23 mouse cellular contexts compared by ENCODE assay signal in the genomic region with DNA sequence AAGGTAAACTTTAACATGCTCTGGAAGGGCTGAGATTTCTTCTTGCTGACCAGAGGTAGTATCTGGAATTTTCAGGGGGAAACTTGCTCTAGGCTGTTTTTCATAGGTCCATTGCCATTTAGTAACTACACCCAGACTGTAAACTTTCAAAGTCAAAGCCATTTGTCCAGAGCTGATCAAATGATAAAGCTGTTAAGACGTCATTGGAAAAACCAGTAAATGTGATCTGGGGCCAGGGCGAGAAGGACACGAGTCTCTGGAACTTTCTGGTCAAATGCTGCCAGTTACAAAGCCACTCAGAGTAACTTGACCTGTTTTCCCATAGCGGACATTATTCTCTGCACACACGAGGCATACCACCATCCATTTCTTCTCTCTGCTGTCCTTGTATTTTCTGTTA.
DNase-seq lines count a peak whose midpoint lies in the region; ATAC-seq and TF ChIP-seq lines count a peak whose summit lies in the region.
"Had no signal": no experiment of that assay in that cellular context is flagged by ENCODE, and none has a peak within 500 bp of the region (broad histone marks: within the 10 kb centered on the region; RNA-seq: fewer than 3 reads in every experiment).

No protein-coding gene starts in this region.

- TF ChIP-seq CTCF in kidney, adult 2 months (conservative IDR thresholded peaks at IDR 0.05; ENCODE audit: insufficient read depth, insufficient read length, low read depth, low read length): no peak
- TF ChIP-seq CTCF in stomach, postnatal 0 days (IDR thresholded peaks at IDR 0.05; ENCODE audit: low read depth): no peak

- TF ChIP-seq EP300 in stomach, postnatal 0 days (optimal IDR thresholded peaks at IDR 0.05): no peak

- H3K4me2 ChIP-seq in kidney, embryonic 15.5 days: no peak overlapping the region
- no peak overlapping the region for H3K4me2 ChIP-seq in stomach, postnatal 0 days (replicated peaks; ENCODE audit: low read depth)
- H3K4me2 ChIP-seq: embryonic facial prominence, embryonic 13.5 days; embryonic facial prominence, embryonic 15.5 days; forebrain, embryonic 12.5 days had no signal

- DNase-seq in kidney, adult 2 months: peak; percentile 68
- no peak for DNase-seq in kidney, adult 18-20 months
- DNase-seq in kidney, adult 9 months: peak; percentile 62
- peak; percentile 13 for DNase-seq in kidney, postnatal 14 days
- no peak for DNase-seq in stomach, postnatal 0 days (ENCODE audit: low spot score)
- DNase-seq in frontal cortex, postnatal 36 days (ENCODE audit: low spot score in 2 of 2): no peak
- DNase-seq: adrenal gland, adult 2 months; adrenal gland, postnatal 10 days; adrenal gland, postnatal 25 days; cerebellum, adult 11 months; cerebellum, adult 18-20 months; cerebellum, adult 8-10 months; cerebellum, adult 9-11 months; cerebellum, postnatal 14 days; cerebellum, postnatal 36 days; embryo, embryonic 11 days had no signal

- H3K4me1 ChIP-seq in kidney, adult 2 months (ENCODE audit: control insufficient read depth, insufficient read depth, low read length): peaks cover 2% of the 10 kb centered on the region; the same call in 1 of the 2 replicates
- no peaks in the 10 kb centered on the region for H3K4me1 ChIP-seq in kidney, embryonic 15.5 days
- no peaks in the 10 kb centered on the region for H3K4me1 ChIP-seq in stomach, postnatal 0 days (replicated peaks; ENCODE audit: control insufficient read depth, insufficient read depth)
- H3K4me1 ChIP-seq: embryonic facial prominence, embryonic 15.5 days had no signal

- no peak for TF ChIP-seq POLR2A in kidney, adult 2 months (IDR thresholded peaks at IDR 0.05; ENCODE audit: low read depth, low read length)

- H3K9me3 ChIP-seq in kidney, embryonic 15.5 days (replicated peaks): no peaks in the 10 kb centered on the region
- no peaks in the 10 kb centered on the region for H3K9me3 ChIP-seq in stomach, postnatal 0 days (ENCODE audit: control insufficient read depth, low read length)
- H3K9me3 ChIP-seq: embryonic facial prominence, embryonic 13.5 days; embryonic facial prominence, embryonic 15.5 days had no signal

- no peak overlapping the region for H3K4me3 ChIP-seq in kidney, adult 2 months (ENCODE audit: insufficient read depth, low read depth, low read length)
- no peak overlapping the region for H3K4me3 ChIP-seq in kidney, embryonic 15.5 days (replicated peaks)
- H3K4me3 ChIP-seq in stomach, postnatal 0 days (ENCODE audit: low read depth, low read length): no peak overlapping the region
- H3K4me3 ChIP-seq: embryonic facial prominence, embryonic 13.5 days; embryonic facial prominence, embryonic 15.5 days; erythroblast, embryonic 14.5 days; forebrain, embryonic 10.5 days; forebrain, embryonic 12.5 days had no signal

- no peak for ATAC-seq in kidney, embryonic 15.5 days (replicated peaks; ENCODE audit: low FRiP score)
- 0 out of 2 replicates have a peak, but pooled peaks have one; percentile 8 for ATAC-seq in stomach, postnatal 0 days (ENCODE audit: low FRiP score, low TSS enrichment)
- ATAC-seq: forebrain, embryonic 14.5 days had no signal

- H3K36me3 ChIP-seq in kidney, adult 2 months (ENCODE audit: control insufficient read depth, insufficient read depth, low read length): no peaks in the 10 kb centered on the region
- no peaks in the 10 kb centered on the region for H3K36me3 ChIP-seq in kidney, embryonic 15.5 days
- no peaks in the 10 kb centered on the region for H3K36me3 ChIP-seq in stomach, postnatal 0 days (ENCODE audit: control insufficient read depth, insufficient read depth, low read length)
- H3K36me3 ChIP-seq: embryonic facial prominence, embryonic 13.5 days; embryonic facial prominence, embryonic 15.5 days; forebrain, embryonic 10.5 days; forebrain, embryonic 12.5 days had no signal

- no peaks in the 10 kb centered on the region for H3K27me3 ChIP-seq in kidney, adult 2 months (replicated peaks; ENCODE audit: control insufficient read depth, insufficient read depth, low read length)
- no peaks in the 10 kb centered on the region for H3K27me3 ChIP-seq in kidney, embryonic 15.5 days
- H3K27me3 ChIP-seq in stomach, postnatal 0 days (ENCODE audit: control insufficient read depth, insufficient read depth, low read length): no peaks in the 10 kb centered on the region
- H3K27me3 ChIP-seq: embryonic facial prominence, embryonic 13.5 days; embryonic facial prominence, embryonic 15.5 days; forebrain, embryonic 12.5 days had no signal

- no peak overlapping the region for H3K9ac ChIP-seq in kidney, embryonic 15.5 days
- H3K9ac ChIP-seq in stomach, postnatal 0 days (ENCODE audit: low read length): no peak overlapping the region
- H3K9ac ChIP-seq: embryonic facial prominence, embryonic 13.5 days; embryonic facial prominence, embryonic 15.5 days; forebrain, embryonic 12.5 days had no signal

- peak overlapping the region; percentile 67 for H3K27ac ChIP-seq in kidney, adult 2 months (ENCODE audit: insufficient read depth, low read depth, low read length)
- no peak overlapping the region for H3K27ac ChIP-seq in kidney, embryonic 15.5 days
- H3K27ac ChIP-seq in stomach, postnatal 0 days (replicated peaks): no peak overlapping the region
- H3K27ac ChIP-seq: embryonic facial prominence, embryonic 13.5 days; embryonic facial prominence, embryonic 15.5 days; forebrain, embryonic 10.5 days; forebrain, embryonic 12.5 days had no signal

- WGBS in kidney, adult 2 months: 70% methylated on average over 5 of the region's 5 CpGs
- 85% methylated on average over 5 of the region's 5 CpGs for WGBS in kidney, embryonic 15.5 days
- WGBS in stomach, postnatal 0 days: 84% methylated on average over 5 of the region's 5 CpGs

Comparison
In these comparisons a context has a peak if more than half of its experiments do, and no peak if none do; other contexts are left out.
1. DNase-seq: peak in kidney, adult 2 months (single experiment), kidney, adult 9 months (single experiment) and kidney, postnatal 14 days (single experiment); none in kidney, adult 18-20 months (single experiment), stomach, postnatal 0 days (single experiment) and frontal cortex, postnatal 36 days (0 of 2).